Mouse (Mus musculus) E14TG2a.4 (cell line): ENCODE results near the gene Fam83b.

ENCODE experiments used
- CTCF ChIP-seq: conservative IDR thresholded peaks from 2 replicates; pipeline ENCODE4 v1.5.1; 2014; ENCODE audit warnings: low read length
- NANOG ChIP-seq: IDR thresholded peaks from 2 replicates; pipeline ENCODE4 v1.6.1; 2014; ENCODE audit warnings: borderline replicate concordance, low read length, mixed read lengths
- POU5F1 ChIP-seq: IDR thresholded peaks from 2 replicates; pipeline ENCODE4 v1.6.1; 2014; ENCODE audit warnings: low read length, borderline replicate concordance

GRCm38 (mm10) chr9:76567281-76567655 is 352 bp upstream of the Fam83b start:
- TF ChIP-seq CTCF (no peak), NANOG (no peak), POU5F1 (no peak)
